Mouse (Mus musculus) kidney, embryonic 14.5 days (tissue): ENCODE measurements around the gene Thoc5. TPM values are rescaled to one million over a fixed set of nuclear protein-coding genes. Genes with fewer than 3 reads are reported as not detected.
A peak's percentile ranks its signal among the peaks of the same experiment; 100 is the strongest.

Source experiments
- ATAC-seq: fragments of 200-750 bp; cut with Nextera tagmentation; 2 replicates; pipeline ENCODE4 v1.8.0; 2017; ENCODE audit warnings: moderate number of reproducible peaks, mild to moderate bottlenecking, moderate TSS enrichment, moderate library complexity; ENCODE audit not compliant: low FRiP score, low TSS enrichment
- H3K27ac ChIP-seq: fragments of 300-500 bp; sonication (generic); 2 replicates; pipeline ENCODE4 v1.5.1; 2014; ENCODE audit warnings: low read depth, mild to moderate bottlenecking, low read length, moderate library complexity, mixed read lengths
- H3K27me3 ChIP-seq: fragments of 300-500 bp; sonication (generic); 2 replicates; pipeline ENCODE4 v1.6.1; 2014; ENCODE audit warnings: mild to moderate bottlenecking, low read length; ENCODE audit not compliant: control insufficient read depth, insufficient read depth
- H3K36me3 ChIP-seq: fragments of 300-500 bp; sonication (generic); 2 replicates; pipeline ENCODE4 v1.6.1; 2014; ENCODE audit warnings: low read length, mixed read lengths; ENCODE audit not compliant: control insufficient read depth, insufficient read depth
- H3K4me1 ChIP-seq: fragments of 300-500 bp; sonication (generic); 2 replicates; pipeline ENCODE4 v1.6.1; 2014; ENCODE audit warnings: low read length, mixed read lengths; ENCODE audit not compliant: control insufficient read depth, insufficient read depth
- H3K4me2 ChIP-seq: fragments of 300-500 bp; sonication (generic); replicated peaks from 2 replicates; pipeline ENCODE4 v1.6.1; 2014; ENCODE audit warnings: low read depth, mild to moderate bottlenecking, low read length
- H3K4me3 ChIP-seq: fragments of 300-500 bp; sonication (generic); 2 replicates; pipeline ENCODE4 v1.5.1; 2014; ENCODE audit warnings: mild to moderate bottlenecking, low read length
- H3K9ac ChIP-seq: fragments of 300-500 bp; sonication (generic); 2 replicates; pipeline ENCODE4 v1.6.1; 2014; ENCODE audit warnings: low read depth, mild to moderate bottlenecking, low read length, moderate library complexity
- H3K9me3 ChIP-seq: fragments of 300-500 bp; sonication (generic); 2 replicates; pipeline ENCODE4 v1.6.1; 2016; ENCODE audit warnings: low read length; ENCODE audit not compliant: control insufficient read depth
- WGBS: fragments of 180-500 bp; shearing (Covaris S2); extraction: QIAGEN DNeasy Blood & Tissue Kit; methylation state at CpG from one replicate; pipeline ENCODE4 v1.1.7; 2014; 5-methylcytosine and 5-hydroxymethylcytosine counted together
- polyA plus RNA-seq: library from polyadenylated mRNA; unstranded; fragments of >200 nt; fragmentation: Nextera tagmentation; extraction: Ambion mirVana; gene quantifications from 2 replicates; pipeline ENCODE4 v1.2.1, GENCODE M21; 2014

Thoc5 gene
- polyA plus RNA-seq, 1 experiment from 2014 or later, result 47.1 TPM

DNA sequence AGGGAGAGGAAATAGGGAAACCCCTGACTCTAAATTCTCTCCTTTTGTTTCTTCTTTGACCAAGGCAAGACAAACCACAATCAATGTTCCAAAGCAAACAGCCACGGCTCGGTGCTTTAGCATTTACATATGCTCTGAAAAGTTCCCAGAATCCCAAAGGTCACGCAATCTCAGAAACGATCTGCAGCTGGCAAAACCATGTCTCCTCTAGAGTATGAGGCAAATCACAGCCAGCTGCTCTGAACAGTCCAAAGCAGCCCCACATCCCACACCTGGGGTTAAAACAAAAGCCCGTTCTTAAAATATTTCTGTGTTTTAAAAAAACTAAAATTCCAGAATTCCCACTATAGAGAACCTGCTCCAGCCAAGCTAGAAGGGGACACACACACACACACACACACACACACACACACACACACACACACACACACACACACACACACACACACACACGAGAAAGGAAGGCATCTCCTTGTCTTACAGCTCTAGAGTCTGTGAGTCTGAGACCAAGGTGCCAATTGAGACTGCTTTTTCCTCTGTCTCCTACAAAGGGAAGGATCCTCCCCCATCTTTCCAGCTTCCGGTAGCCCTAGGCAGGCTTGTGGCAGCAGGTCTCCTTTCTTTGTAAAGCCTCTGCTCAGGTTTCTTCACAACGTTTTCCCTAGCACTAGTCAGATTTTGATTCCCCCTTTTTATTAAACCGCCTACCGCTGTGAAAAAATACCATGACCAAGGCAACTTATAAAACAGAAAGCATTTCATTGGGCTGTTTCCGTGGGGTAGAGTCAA, 33.1 kb upstream of the Thoc5 start:
- WGBS, result 43% methylated on average over 10 of the region's 11 CpGs
- Histone ChIP-seq H3K4me1 (no peaks in the 10 kb centered on the region), H3K9me3 (no peaks in the 10 kb centered on the region), H3K4me2 (no peak overlapping the region), H3K4me3 (no peak overlapping the region), H3K36me3 (no peaks in the 10 kb centered on the region), H3K27ac (no peak overlapping the region), H3K9ac (no peak overlapping the region), H3K27me3 (no peaks in the 10 kb centered on the region)
- no peak for ATAC-seq

DNA sequence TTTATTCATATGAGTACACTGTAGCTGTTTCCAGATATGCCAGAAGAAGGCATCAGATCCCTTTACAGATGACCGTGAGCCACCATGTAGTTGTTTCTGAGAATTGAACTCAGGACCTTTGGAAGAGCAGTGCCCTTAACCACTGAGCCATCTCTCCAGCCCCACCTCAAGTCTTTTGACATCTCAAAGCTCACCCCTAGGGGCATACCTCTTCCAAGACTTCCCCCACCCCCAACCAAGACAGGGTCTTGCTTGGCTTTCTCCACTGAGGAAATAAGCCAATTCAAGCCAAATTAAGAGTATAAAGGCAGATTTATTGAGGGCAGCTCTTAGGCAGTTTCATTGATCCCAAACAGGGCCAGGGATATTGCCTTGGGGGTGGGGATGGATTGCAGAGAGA, 32.4 kb upstream of the Thoc5 start:
- Histone ChIP-seq H3K36me3 (no peaks in the 10 kb centered on the region), H3K9me3 (no peaks in the 10 kb centered on the region), H3K4me1 (no peaks in the 10 kb centered on the region), H3K4me2 (no peak overlapping the region), H3K27me3 (no peaks in the 10 kb centered on the region), H3K9ac (no peak overlapping the region), H3K4me3 (no peak overlapping the region), H3K27ac (no peak overlapping the region)
- no peak for ATAC-seq
- 96% methylated on average over 1 of the region's 1 CpGs for WGBS

DNA sequence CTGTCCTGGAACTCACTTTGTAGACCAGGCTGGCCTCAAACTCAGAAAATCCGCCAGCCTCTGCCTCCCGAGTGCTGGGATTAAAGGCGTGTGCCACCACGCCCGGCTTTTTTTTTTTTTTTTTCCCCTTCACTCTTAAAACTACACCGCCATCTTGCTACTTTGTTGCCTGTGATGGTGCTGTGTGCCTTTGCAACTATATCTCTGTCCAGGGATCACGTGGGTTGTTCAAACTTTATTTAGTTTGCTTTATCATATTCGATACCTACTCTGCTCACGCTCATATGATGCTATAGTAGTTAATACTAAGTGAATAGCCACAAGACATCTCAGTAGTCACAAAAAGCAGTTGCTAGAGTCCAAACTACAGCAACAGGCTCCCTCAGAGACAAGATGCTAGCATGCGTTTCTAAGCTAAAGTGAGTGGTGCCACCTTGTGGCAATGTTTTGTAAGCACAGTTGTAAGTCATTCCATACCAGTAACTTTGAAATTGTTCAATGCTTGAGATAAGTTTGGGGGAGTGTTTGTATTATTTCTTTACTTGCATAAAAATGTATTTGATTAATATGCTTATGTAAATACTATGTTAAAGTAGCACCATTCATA, 29.4 kb upstream of the Thoc5 start:
- H3K4me1 ChIP-seq, result no peaks in the 10 kb centered on the region
- no peaks in the 10 kb centered on the region for H3K27me3 ChIP-seq
- no peaks in the 10 kb centered on the region for H3K36me3 ChIP-seq
- no peaks in the 10 kb centered on the region for H3K9me3 ChIP-seq
- H3K4me3 ChIP-seq, result no peak overlapping the region
- ATAC-seq, result no peak
- no peak overlapping the region for H3K9ac ChIP-seq
- H3K4me2 ChIP-seq, result no peak overlapping the region
- WGBS, result 39% methylated on average over 9 of the region's 10 CpGs
- no peak overlapping the region for H3K27ac ChIP-seq

DNA sequence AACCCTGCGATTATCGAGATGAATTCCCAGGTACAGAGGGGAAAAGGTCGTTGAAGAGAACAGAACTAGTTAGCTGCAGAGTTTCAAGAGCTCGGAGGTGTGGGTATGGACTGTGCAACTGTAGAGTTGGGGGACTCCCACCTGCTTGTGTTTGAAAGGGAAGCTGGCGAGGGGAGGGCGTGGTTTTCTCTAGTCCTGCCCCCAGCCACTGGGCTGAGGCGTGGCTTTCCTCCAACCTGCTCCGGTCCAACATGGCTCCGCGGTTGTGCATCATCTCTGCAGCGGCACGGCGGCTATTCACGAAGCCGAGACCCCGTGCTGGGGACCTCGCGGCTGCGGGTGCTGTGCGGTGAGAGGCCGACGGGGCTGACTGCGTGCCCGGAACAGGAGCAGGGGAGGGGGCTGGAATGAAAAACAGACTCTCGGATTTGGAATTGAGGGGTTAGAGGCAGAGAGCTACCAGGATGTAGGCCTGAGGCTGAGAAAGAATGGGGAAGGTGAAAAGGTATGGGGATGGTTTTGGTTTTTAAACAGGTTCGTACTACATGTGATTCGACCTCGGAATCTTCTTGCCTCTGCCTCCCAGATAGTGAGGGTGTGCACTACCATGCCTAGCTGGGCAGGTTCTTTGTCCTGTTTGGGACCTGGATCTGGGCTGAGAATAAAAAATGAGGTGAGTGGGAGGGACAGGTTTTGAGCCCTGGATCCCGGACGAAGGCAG, 21.2 kb upstream of the Thoc5 start, which contains the start of gene Nipsnap1:
Gene Nipsnap1, plus strand, starts transcription at position 197 of the 721 bp plus-strand sequence.
- no peaks in the 10 kb centered on the region for H3K27me3 ChIP-seq
- ATAC-seq, result peak; percentile 91
- H3K4me3 ChIP-seq, result peak within 1 kb of the TSS; percentile 76
- peaks cover 3% of the 10 kb centered on the region; the same call in 1 of the 2 replicates for H3K36me3 ChIP-seq
- under 1% methylated on average over 30 of the region's 30 CpGs for WGBS
- peak within 1 kb of the TSS; percentile 69 for H3K9ac ChIP-seq
- peak within 1 kb of the TSS; percentile 37; the same call in 1 of the 2 replicates for H3K27ac ChIP-seq
- peak within 1 kb of the TSS; percentile 71 for H3K4me2 ChIP-seq
- no peaks in the 10 kb centered on the region for H3K9me3 ChIP-seq
- H3K4me1 ChIP-seq, result peaks cover 7% of the 10 kb centered on the region; the same call in 1 of the 2 replicates

DNA sequence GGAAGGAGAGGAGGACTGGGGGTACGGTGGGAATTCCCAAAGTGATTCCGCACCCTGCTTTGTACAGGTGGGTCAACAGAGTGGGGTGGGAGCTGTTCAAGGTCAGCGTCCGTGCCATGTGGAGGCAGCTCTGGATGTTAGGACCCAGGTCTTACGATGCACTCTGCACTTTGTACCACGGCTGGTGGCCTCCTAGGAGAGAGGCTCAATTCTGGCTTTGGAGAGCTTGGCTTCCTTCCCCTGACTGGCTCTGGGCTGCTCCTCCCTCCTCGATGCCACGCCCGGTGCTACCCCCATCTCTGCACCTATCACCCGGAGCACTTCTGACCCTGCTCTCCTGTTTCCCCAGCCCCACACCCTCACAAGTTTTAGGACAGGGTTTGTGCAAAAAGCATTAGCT, 20.6 kb upstream of the Thoc5 start:
- peak; percentile 65 for ATAC-seq
- WGBS, result 4% methylated on average over 10 of the region's 10 CpGs
- Histone ChIP-seq H3K27ac (peak overlapping the region; percentile 37; the same call in 1 of the 2 replicates), H3K36me3 (peaks cover 3% of the 10 kb centered on the region; the same call in 1 of the 2 replicates), H3K27me3 (no peaks in the 10 kb centered on the region), H3K4me2 (peak overlapping the region; percentile 71), H3K4me1 (peaks cover 7% of the 10 kb centered on the region; the same call in 1 of the 2 replicates), H3K9me3 (no peaks in the 10 kb centered on the region), H3K9ac (peak overlapping the region; percentile 69), H3K4me3 (peak overlapping the region; percentile 76)

DNA sequence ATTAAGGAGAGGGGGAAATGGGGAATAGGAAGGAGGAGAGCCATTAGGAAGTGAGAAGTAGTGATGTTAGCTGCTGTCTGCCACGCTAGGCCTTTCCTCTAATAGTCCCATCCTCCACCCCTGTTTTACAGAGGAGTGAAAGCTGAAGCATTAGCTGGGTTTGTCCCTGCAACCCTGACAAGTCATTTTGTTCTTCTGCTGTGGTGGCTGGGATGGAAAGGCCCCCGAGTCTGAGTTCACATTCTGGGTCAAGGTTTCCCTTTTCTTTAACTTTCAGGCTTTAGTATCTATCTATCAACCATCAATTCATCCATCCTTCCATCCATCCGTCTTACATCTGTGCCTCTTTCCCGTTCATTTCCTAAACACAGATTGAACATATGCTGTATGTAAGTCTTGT, 14.0 kb upstream of the Thoc5 start:
- ATAC-seq, result no peak

DNA sequence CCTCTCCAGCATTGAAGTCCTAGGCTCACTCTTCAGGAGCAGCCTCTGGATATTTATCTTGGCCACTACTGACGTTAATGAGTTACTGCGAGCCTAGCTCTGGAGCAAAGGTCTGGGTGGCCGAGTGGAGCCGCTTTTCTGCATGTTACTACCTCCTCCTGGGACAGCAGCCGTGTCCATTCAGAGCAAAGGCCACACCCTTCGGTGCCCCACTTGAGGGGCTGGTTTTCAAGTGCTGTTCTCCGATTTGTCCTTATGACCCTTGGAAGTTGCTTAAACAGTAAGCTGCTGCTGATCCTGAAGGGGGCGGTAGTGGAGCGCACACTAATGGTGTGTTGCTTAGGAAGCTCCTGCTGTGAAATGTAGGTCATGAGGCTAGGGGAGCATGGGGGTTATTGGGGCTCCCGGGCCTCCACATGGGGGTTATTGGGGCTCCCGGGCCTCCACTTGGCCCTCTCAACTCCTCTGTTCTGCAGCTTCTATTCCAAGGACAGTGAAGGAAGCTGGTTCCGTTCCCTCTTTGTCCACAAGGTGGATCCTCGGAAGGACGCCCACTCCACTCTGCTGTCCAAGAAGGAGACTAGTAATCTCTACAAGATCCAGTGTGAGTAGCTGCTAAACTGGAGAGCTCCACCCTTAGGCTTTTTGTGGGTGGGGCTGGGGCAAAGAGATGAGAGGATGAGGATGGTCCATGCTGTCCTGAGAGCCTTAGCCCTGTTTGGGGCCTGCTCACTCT, 12.1 kb upstream of the Thoc5 start:
- ATAC-seq, result peak; percentile 87
- no peaks in the 10 kb centered on the region for H3K27me3 ChIP-seq
- peaks cover 10% of the 10 kb centered on the region; the same call in 1 of the 2 replicates for H3K36me3 ChIP-seq
- peak overlapping the region; percentile 30; the same call in 1 of the 2 replicates for H3K27ac ChIP-seq
- WGBS, result 36% methylated on average over 14 of the region's 14 CpGs
- H3K9ac ChIP-seq, result no peak overlapping the region
- H3K4me3 ChIP-seq, result no peak overlapping the region
- H3K4me1 ChIP-seq, result peaks cover 11% of the 10 kb centered on the region; the same call in 1 of the 2 replicates
- H3K4me2 ChIP-seq, result no peak overlapping the region
- no peaks in the 10 kb centered on the region for H3K9me3 ChIP-seq

More for the DNA sequence above, 14.0 kb upstream of the Thoc5 start:
- 69% methylated on average over 4 of the region's 4 CpGs for WGBS
- Histone ChIP-seq H3K36me3 (peaks cover 11% of the 10 kb centered on the region; the same call in 1 of the 2 replicates), H3K9me3 (no peaks in the 10 kb centered on the region), H3K4me3 (no peak overlapping the region), H3K9ac (no peak overlapping the region), H3K27me3 (no peaks in the 10 kb centered on the region), H3K4me1 (peaks cover 11% of the 10 kb centered on the region; the same call in 1 of the 2 replicates), H3K27ac (no peak overlapping the region), H3K4me2 (no peak overlapping the region)

DNA sequence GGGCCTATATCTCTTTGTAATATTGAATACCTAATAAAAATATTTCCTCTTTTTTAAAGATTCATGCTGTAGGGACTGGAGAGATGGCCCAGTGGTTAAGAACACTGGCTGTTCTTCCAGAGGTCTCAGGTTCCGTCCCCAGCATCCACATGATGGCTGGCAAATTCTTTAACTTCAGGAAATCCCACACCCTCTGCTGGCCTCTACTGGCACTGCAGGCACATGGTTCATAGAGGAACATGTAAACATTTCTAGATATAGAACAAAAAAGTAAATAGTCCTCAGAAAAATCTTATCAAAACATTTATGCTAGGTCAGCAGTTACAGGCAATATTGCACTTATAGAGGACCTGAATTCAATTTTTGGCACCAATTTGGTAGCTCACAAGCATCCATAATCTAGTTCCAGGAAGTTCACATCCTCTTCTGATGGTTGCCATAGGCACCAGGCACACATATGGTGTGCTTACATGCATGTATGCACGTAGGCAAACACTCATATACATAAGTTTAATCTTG, 9.7 kb upstream of the Thoc5 start:
- Histone ChIP-seq H3K36me3 (peaks cover 29% of the 10 kb centered on the region), H3K27me3 (no peaks in the 10 kb centered on the region), H3K9ac (no peak overlapping the region), H3K4me2 (no peak overlapping the region), H3K4me1 (peaks cover 11% of the 10 kb centered on the region; the same call in 1 of the 2 replicates), H3K9me3 (no peaks in the 10 kb centered on the region), H3K4me3 (no peak overlapping the region), H3K27ac (no peak overlapping the region)
- 72% methylated on average over 2 of the region's 2 CpGs for WGBS
- no peak for ATAC-seq
